Mouse (Mus musculus): ENCODE measurements around the gene Peg3. TPM values are rescaled to one million over a fixed set of nuclear protein-coding genes. Genes with fewer than 3 reads are reported as not detected.

Gene Peg3
- polyA plus RNA-seq, 1 experiment from 2014 or later: 111 TPM

DNA sequence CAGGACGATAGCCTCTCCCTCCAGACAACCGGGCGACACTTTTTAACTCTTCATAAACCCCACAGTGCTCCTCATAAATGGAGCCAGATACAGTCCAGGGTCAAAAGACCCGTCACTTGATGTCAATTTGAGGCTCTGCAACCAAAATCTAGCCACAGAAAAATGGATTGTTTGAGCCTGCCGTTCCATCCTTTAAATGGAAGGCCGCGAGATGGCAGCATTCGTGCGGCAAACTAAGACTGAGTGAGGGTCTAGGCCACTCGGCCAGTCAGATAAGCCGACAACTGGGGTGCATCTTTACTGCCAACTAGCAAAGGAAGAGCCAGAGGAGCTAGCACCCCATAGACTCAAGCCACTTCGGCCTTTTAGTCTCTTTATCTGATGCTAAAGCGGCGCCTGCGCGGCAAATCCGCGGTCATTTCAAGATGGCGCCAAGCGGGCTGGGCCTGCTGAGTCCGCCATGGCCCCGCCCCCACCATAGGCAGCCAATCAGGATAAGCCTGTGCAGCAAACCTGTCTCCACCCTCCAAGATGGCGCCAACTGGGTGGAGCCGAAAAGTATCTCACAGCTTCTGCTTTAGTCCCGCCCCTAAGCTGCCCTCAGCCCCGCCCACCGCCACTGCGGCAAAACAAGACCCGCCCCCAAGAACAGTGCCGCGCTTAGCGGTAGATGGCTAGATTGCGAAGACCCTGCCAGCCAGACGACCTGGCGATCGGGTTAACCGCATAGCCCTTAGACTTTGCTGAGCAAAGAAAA, 992 bp downstream of the Peg3 start:
- 46% methylated on average over 37 of the region's 37 CpGs for WGBS

GRCm38 (mm10) chr7:6728263-6728931, 1.8 kb downstream of the Peg3 start:
- Histone ChIP-seq H3K9ac (peak overlapping the region; percentile 49; the same call in 1 of the 2 replicates), H3K36me3 (replicated peaks; ENCODE audit: control insufficient read depth, insufficient read depth) (peaks cover 20% of the 10 kb centered on the region; the same call in 1 of the 2 replicates), H3K4me2 (replicated peaks) (peak overlapping the region; percentile 50), H3K27me3 (ENCODE audit: control insufficient read depth, insufficient read depth, low read length) (no peaks in the 10 kb centered on the region), H3K4me3 (replicated peaks; ENCODE audit: low read length) (peak overlapping the region; percentile 61), H3K9me3 (ENCODE audit: control insufficient read depth, low read length) (peaks cover 40% of the 10 kb centered on the region), H3K27ac (peak overlapping the region; percentile 98), H3K4me1 (replicated peaks; ENCODE audit: control insufficient read depth, insufficient read depth, low read length) (no peaks in the 10 kb centered on the region)
- WGBS: 49% methylated on average over 19 of the region's 19 CpGs
- ATAC-seq (ENCODE audit: low FRiP score) (peak; percentile 84), DNase-seq (ENCODE audit: low spot score) (peak; percentile 91)

More for the DNA sequence above, 992 bp downstream of the Peg3 start:
- peak overlapping the region; percentile 98 for H3K27ac ChIP-seq
- peaks cover 18% of the 10 kb centered on the region; the same call in 1 of the 2 replicates for H3K36me3 ChIP-seq (replicated peaks; ENCODE audit: control insufficient read depth, insufficient read depth)
- peak overlapping the region; percentile 72 for H3K9ac ChIP-seq
- ATAC-seq (ENCODE audit: low FRiP score): peak; percentile 44
- peak; percentile 83 for DNase-seq (ENCODE audit: low spot score)
- H3K9me3 ChIP-seq (ENCODE audit: control insufficient read depth, low read length): peaks cover 40% of the 10 kb centered on the region
- H3K27me3 ChIP-seq (ENCODE audit: control insufficient read depth, insufficient read depth, low read length): no peaks in the 10 kb centered on the region
- H3K4me2 ChIP-seq (replicated peaks): peak overlapping the region; percentile 49
- H3K4me1 ChIP-seq (replicated peaks; ENCODE audit: control insufficient read depth, insufficient read depth, low read length): 0 out of 2 replicates have a peak, but pooled peaks cover 3% of the 10 kb centered on the region
- peak overlapping the region; percentile 61 for H3K4me3 ChIP-seq (replicated peaks; ENCODE audit: low read length)

DNA sequence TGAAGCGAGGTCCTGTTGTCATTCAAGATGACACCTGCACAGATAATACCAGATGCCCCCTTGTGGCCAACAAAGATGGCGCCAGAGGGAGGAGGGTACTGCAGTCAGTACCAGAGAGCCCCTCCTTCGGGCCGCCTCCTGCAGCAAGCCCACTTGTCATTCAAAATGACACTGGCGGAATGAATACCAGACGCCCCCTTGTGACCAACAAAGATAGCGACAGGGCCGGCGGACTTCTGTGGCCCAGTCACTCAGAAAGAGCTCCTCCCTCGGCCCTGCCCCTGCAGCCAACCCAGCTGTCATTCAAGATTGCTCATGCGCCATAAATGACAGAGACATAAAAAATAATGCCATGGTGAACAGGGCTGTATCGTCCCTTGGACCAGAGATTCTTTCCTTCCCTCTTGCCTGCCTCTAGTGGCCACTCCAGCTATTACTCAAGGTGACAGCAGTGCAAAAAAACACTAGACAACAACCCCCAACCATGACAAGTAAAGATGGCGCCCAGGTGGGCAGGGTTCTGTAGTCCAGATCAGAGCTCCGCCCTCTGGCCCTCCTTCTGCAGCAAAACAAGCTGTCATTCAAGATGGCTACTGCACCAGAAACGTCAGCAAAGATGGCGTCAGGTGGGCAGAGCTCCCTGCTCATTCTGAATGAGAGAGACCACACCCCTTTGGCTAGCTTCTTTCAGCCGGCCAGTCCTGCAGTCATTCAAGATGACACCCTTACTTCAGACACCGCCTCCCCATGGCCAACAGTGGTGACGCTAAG, 2.7 kb downstream of the Peg3 start:
- Histone ChIP-seq H3K4me2 (replicated peaks) (peak overlapping the region; percentile 50), H3K4me1 (replicated peaks; ENCODE audit: control insufficient read depth, insufficient read depth, low read length) (no peaks in the 10 kb centered on the region), H3K4me3 (replicated peaks; ENCODE audit: low read length) (peak overlapping the region; percentile 61), H3K27ac (peak overlapping the region; percentile 98), H3K9ac (peak overlapping the region; percentile 49; the same call in 1 of the 2 replicates), H3K27me3 (ENCODE audit: control insufficient read depth, insufficient read depth, low read length) (no peaks in the 10 kb centered on the region), H3K9me3 (ENCODE audit: control insufficient read depth, low read length) (peaks cover 40% of the 10 kb centered on the region), H3K36me3 (replicated peaks; ENCODE audit: control insufficient read depth, insufficient read depth) (peaks cover 24% of the 10 kb centered on the region; the same call in 1 of the 2 replicates)
- ATAC-seq (ENCODE audit: low FRiP score): peak; percentile 67
- peak; percentile 80 for DNase-seq (ENCODE audit: low spot score)
- WGBS: 53% methylated on average over 19 of the region's 19 CpGs

DNA sequence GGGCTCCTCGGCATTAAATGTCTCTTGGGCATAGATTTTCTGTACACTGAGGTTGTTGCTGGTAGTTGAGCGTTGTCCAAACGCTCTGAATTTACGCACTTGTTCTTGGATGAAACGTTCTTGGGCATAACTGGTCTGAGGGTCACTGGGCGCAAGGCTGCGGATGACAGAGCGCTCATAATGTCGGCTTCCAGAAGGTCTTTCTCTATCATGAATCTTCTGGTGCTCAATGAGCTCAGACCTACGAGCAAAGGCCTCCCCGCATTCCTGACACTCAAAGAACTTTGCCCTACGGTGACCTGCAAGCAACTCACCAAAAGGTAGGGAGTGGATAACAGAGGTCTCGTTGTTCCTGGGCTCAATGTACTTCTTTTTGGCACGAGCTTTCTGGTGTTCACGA, 20.8 kb downstream of the Peg3 start:
- 0 out of 2 replicates have a peak, but pooled peaks cover 2% of the 10 kb centered on the region for H3K9me3 ChIP-seq (ENCODE audit: control insufficient read depth, low read length)
- H3K4me1 ChIP-seq (replicated peaks; ENCODE audit: control insufficient read depth, insufficient read depth, low read length): no peaks in the 10 kb centered on the region
- no peaks in the 10 kb centered on the region for H3K27me3 ChIP-seq (ENCODE audit: control insufficient read depth, insufficient read depth, low read length)
- peaks cover 91% of the 10 kb centered on the region for H3K36me3 ChIP-seq (replicated peaks; ENCODE audit: control insufficient read depth, insufficient read depth)
- no peak overlapping the region for H3K4me3 ChIP-seq (replicated peaks; ENCODE audit: low read length)
- H3K9ac ChIP-seq: no peak overlapping the region
- ATAC-seq (ENCODE audit: low FRiP score) (no peak), DNase-seq (ENCODE audit: low spot score) (no peak)
- WGBS: 98% methylated on average over 15 of the region's 15 CpGs
- no peak overlapping the region for H3K27ac ChIP-seq
- no peak overlapping the region for H3K4me2 ChIP-seq (replicated peaks)

GRCm38 (mm10) chr7:6708451-6709180, 21.6 kb downstream of the Peg3 start:
- Histone ChIP-seq H3K4me2 (replicated peaks) (no peak overlapping the region), H3K27me3 (ENCODE audit: control insufficient read depth, insufficient read depth, low read length) (no peaks in the 10 kb centered on the region), H3K9ac (no peak overlapping the region), H3K4me1 (replicated peaks; ENCODE audit: control insufficient read depth, insufficient read depth, low read length) (no peaks in the 10 kb centered on the region), H3K27ac (no peak overlapping the region), H3K4me3 (replicated peaks; ENCODE audit: low read length) (no peak overlapping the region), H3K9me3 (ENCODE audit: control insufficient read depth, low read length) (0 out of 2 replicates have a peak, but pooled peaks cover 2% of the 10 kb centered on the region), H3K36me3 (replicated peaks; ENCODE audit: control insufficient read depth, insufficient read depth) (peaks cover 88% of the 10 kb centered on the region)
- WGBS: 88% methylated on average over 17 of the region's 17 CpGs
- no peak for DNase-seq (ENCODE audit: low spot score)
- ATAC-seq (ENCODE audit: low FRiP score): no peak

- Histone ChIP-seq H3K27me3 (ENCODE audit: control insufficient read depth, insufficient read depth, low read length) (no peaks in the 10 kb centered on the region), H3K36me3 (replicated peaks; ENCODE audit: control insufficient read depth, insufficient read depth) (peaks cover 81% of the 10 kb centered on the region), H3K4me2 (replicated peaks) (no peak overlapping the region), H3K27ac (no peak overlapping the region), H3K4me1 (replicated peaks; ENCODE audit: control insufficient read depth, insufficient read depth, low read length) (no peaks in the 10 kb centered on the region), H3K9me3 (ENCODE audit: control insufficient read depth, low read length) (0 out of 2 replicates have a peak, but pooled peaks cover 2% of the 10 kb centered on the region), H3K9ac (no peak overlapping the region), H3K4me3 (replicated peaks; ENCODE audit: low read length) (no peak overlapping the region)
- 95% methylated on average over 23 of the region's 23 CpGs for WGBS
- ATAC-seq (ENCODE audit: low FRiP score) (no peak), DNase-seq (ENCODE audit: low spot score) (no peak)
Measured at GRCm38 (mm10) chr7:6707416-6708015, 22.7 kb downstream of the Peg3 start.

DNA sequence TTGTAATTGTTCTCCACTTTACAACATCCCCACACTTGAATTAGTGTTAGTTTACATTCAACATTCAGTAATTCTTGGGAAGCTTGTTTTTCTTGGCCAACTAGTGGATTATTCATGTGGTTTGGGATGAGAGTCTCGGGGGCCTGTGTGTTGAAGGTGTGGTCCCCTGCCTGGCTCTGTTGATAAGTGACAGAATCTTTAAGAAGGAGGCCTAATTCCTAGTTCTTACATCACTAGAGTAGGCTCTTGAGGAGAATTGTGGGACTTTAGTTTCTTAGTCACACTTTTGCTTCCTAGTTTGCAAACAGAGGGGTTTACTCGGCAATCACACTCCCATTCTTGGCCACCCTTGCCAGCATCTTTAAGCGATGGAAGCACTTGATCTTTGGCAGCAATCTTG, 31.0 kb downstream of the Peg3 start:
- no peak overlapping the region for H3K4me2 ChIP-seq (replicated peaks)
- WGBS: 87% methylated on average over 3 of the region's 3 CpGs
- DNase-seq (ENCODE audit: low spot score): no peak

DNA sequence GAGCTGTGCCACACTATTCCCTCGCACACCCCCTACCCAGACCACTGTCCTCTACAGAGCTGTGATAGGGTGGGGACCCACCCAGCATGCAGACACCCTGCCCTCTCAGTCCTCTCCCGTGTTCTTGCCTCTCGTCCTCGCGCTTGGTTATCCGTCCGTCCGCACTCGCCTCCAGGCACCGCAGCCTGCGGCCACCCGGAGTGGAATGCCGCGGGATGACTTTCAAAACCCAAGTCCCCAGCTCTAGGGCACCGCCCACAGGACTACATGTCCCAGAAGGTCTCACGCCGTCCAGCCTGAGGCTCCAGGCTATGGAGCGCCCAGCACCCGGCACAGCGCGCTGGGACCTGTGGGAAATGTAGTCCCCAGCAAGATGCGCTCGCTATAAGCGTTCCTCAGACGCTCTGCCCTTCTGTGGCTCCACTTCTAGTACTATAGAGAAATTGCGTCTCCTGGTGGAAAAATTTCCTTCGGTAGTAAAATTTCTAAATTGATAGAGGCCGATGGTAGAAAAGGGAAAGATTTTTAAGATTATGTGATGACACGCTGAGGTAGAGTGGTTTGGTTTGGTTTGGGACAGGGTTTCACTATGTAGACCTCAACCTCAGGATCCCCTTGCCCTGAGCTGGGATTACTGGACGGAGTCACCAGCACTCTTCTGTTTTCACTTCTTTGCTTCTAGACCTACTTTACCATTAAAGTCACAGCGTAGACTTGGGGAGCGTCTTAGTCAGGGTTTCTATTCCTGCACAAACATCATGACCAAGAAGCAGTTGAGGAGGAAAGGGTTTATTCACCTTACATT, 33.8 kb downstream of the Peg3 start, which contains the start of gene Zim1:
TSS of gene Zim1 (minus strand) at position 210 of the 805 bp plus-strand sequence.
- no peaks in the 10 kb centered on the region for H3K36me3 ChIP-seq (replicated peaks; ENCODE audit: control insufficient read depth, insufficient read depth)
- H3K9me3 ChIP-seq (ENCODE audit: control insufficient read depth, low read length): no peaks in the 10 kb centered on the region
- ATAC-seq (ENCODE audit: low FRiP score) (peak; percentile 100), DNase-seq (ENCODE audit: low spot score) (peak; percentile 89)
- no peak within 1 kb of the TSS for H3K27ac ChIP-seq
- H3K4me3 ChIP-seq (replicated peaks; ENCODE audit: low read length): peak within 1 kb of the TSS; percentile 38
- no peaks in the 10 kb centered on the region for H3K4me1 ChIP-seq (replicated peaks; ENCODE audit: control insufficient read depth, insufficient read depth, low read length)
- peak within 1 kb of the TSS; percentile 67 for H3K4me2 ChIP-seq (replicated peaks)
- H3K9ac ChIP-seq: peak within 1 kb of the TSS; percentile 37; the same call in 1 of the 2 replicates
- WGBS: 11% methylated on average over 32 of the region's 32 CpGs
- H3K27me3 ChIP-seq (ENCODE audit: control insufficient read depth, insufficient read depth, low read length): no peaks in the 10 kb centered on the region

More for the DNA sequence above, 31.0 kb downstream of the Peg3 start:
- Histone ChIP-seq H3K9ac (no peak overlapping the region), H3K4me3 (replicated peaks; ENCODE audit: low read length) (no peak overlapping the region), H3K27me3 (ENCODE audit: control insufficient read depth, insufficient read depth, low read length) (no peaks in the 10 kb centered on the region), H3K27ac (no peak overlapping the region), H3K36me3 (replicated peaks; ENCODE audit: control insufficient read depth, insufficient read depth) (peaks cover 8% of the 10 kb centered on the region), H3K4me1 (replicated peaks; ENCODE audit: control insufficient read depth, insufficient read depth, low read length) (no peaks in the 10 kb centered on the region), H3K9me3 (ENCODE audit: control insufficient read depth, low read length) (no peaks in the 10 kb centered on the region)
- ATAC-seq (ENCODE audit: low FRiP score): no peak
